Mouse (Mus musculus) regulatory T cell (primary cell): ENCODE results near the gene Ugt2b38.
"Not testable (repeated sequence)": the region's sequence is repeated elsewhere in the genome, so short reads cannot be mapped to it uniquely, and the experiment has no call there.

Source experiments
- in situ Hi-C: fragments of 300-600 bp; cut with MboI, MseI; formaldehyde crosslinking; loops from one replicate; pipeline ENCODE4 v1.15.1; 2025; ENCODE audit warnings: high pct_unique_total_duplicates

Gene Ugt2b38

GRCm38 (mm10) chr5:87424041-87424440 lies at the start of gene Ugt2b38:
Gene Ugt2b38 (minus strand): TSS chr5:87424203.
- in situ Hi-C loops, result not testable (repeated sequence)

GRCm38 (mm10) chr5:87458810-87459209 lies 34.8 kb upstream of the Ugt2b38 start:
- in situ Hi-C loops, result no loop called here

DNA sequence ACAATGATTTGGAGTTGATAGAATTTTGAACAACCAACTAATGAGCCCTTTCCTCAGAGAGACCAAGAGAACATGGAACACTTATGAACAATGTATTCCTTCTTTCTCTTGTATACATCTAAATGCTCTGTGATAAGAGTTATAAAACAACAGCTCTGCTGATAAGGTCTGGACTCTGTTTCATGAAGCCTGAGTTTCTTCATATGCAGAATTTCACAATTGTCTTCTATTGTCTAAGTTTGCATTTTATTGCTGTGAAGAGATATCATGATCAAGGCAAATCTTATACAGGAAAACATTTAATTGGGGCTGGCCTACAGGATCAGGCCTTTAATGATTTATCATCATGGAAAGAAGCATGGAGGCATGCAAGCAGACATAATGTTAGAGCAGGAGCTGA lies 33.7 kb upstream of the Ugt2b38 start:
- in situ Hi-C loops, result no loop called here

DNA sequence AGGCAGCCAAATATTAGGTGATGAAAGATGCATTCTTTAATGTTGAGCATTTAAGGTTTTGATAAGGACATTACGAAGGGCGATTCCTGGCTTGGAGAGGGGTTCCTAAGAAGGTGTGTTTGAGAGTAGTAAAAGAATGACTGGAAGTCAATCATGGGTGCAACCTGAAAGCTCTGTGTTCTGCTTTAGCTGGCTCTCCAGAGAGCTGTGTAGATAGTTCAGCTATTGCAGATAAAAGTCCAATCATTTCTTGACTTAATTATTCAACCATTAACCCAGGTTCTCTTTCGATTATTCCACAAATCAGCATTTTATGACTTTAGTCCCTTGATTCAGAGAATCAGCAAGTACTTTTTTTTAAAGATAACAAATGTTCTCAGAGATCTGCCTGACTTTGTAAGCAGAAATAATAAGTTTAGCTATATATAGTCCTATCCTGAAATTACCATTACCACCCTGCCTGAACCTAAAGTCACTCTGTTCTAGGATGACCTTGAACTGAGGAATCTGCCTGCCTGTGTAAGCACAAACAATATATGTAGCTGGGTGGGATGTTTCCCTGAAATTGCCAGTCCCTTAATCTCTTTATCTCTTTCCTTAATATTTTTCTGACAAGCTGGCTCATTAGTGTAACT lies 32.3 kb upstream of the Ugt2b38 start:
- in situ Hi-C loops, result no loop called here

DNA sequence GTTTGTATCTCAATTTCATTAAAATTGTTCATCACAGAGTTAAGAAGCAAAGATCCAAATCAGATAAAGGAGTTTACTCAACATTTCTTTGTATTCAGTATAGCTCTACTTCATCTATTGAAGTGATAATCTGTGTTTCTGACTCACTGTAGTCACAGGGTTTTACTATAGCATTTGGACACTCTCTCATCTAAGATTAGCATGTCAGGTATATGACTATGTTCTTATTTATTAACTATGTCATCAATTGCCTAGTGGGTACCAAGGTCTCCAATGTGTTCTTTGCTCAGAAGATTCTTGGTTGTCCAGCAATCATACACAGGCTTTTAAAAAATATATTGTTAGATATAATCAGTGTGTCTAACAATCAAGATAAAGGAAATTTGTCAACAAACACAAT lies 31.5 kb upstream of the Ugt2b38 start:
- in situ Hi-C loops, result no loop called here

GRCm38 (mm10) chr5:87452514-87452913 lies 28.5 kb upstream of the Ugt2b38 start:
- in situ Hi-C loops, result not testable (repeated sequence)

DNA sequence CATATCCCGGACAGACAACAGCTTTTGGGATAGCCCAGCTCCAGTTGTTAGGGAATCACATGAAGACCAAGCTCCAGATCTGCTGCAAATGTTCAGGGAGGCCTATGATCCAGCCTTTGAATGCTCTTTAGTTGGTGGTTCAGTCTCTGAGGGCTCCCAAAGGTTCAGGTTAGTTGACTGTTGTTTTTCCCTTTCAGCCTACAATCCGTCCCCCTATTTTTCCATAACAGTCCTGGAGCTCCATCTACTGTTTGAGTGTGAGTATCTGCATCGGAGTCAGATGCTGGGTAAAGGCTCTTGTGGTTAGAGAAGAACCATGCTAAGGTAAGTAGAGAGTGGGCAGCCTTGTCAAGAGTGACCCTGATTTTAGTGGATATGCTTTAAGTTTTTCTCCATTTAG lies 12.3 kb upstream of the Ugt2b38 start:
- in situ Hi-C loops, result no loop called here

- in situ Hi-C loops, result no loop called here
Observed at GRCm38 (mm10) chr5:87425676-87426075, 1.7 kb upstream of the Ugt2b38 start.

- in situ Hi-C loops, result no loop called here
Observed at GRCm38 (mm10) chr5:87396968-87397367, 27.0 kb downstream of the Ugt2b38 start.

GRCm38 (mm10) chr5:87390818-87391217 lies 33.2 kb downstream of the Ugt2b38 start:
- in situ Hi-C loops, result no loop called here

GRCm38 (mm10) chr5:87380234-87380633 lies 43.8 kb downstream of the Ugt2b38 start:
- in situ Hi-C loops, result no loop called here

DNA sequence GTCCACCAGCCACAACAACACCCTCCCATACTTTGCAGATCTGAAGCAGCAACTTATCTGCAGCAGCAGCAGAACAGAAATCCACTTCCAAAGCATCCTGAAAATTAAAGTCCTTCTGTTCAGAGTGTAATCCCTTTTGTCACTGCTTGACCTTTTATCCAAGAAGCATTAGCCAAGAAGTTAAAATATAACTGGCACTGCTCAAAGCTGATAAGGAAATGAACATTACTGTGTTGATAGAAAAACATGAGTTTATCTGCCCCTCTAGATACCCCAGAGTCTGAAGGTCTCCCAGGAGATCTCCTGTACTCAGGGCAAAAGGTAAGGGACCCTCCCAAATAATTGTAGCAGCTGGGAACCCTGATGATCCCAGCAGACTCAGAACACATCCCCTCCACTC lies 44.2 kb downstream of the Ugt2b38 start:
- in situ Hi-C loops, result no loop called here

DNA sequence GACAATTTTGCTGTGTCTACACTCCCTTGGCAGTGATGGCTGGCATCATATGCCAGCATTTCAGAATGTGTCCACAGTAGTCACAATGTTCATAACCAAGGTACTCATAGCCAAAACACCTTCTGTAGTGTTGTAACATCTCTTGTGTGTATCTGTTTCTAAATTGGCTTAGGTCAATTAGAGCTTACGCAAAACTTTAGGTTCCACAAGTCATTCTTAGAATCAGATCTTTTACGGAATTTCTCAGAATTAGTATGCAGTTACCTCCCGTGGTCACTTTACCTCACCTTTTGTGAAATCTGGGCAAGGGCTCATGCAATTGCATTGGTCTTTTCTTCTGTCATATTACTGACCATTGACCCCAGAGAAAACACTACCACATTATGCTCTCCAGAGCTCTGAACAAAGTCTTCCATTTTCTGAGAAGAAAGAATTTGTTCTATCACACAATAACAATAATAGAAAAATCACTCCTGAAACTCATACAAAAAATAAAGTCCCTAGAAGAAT lies 48.1 kb downstream of the Ugt2b38 start:
- in situ Hi-C loops, result no loop called here

DNA sequence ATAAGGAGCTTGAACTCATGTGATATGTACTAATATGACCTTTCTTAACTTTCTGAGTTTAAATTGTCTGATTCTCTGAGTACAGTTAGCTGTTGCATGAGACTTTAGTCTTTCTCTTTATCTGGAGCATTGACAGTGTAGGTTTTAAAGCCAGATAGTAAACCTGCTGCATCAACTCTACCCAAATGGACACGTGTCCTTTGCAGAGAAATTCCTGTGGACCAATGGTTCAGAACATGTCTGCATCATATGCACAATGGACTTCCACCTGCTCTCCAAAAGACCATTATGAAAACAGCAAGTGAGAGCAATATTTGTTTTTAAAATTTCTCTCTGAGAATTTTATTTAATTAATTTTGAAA lies 50.5 kb downstream of the Ugt2b38 start:
- in situ Hi-C loops, result no loop called here

GRCm38 (mm10) chr5:87372788-87373501 lies 51.1 kb downstream of the Ugt2b38 start:
- in situ Hi-C loops, result not testable (repeated sequence)
